Mouse (Mus musculus): ENCODE results near the gene Opcml. TPM values are rescaled to one million over a fixed set of nuclear protein-coding genes. Genes with fewer than 3 reads are reported as not detected.

The Opcml gene
- polyA plus RNA-seq, 1 experiment from 2014 or later = 13.3 TPM

DNA sequence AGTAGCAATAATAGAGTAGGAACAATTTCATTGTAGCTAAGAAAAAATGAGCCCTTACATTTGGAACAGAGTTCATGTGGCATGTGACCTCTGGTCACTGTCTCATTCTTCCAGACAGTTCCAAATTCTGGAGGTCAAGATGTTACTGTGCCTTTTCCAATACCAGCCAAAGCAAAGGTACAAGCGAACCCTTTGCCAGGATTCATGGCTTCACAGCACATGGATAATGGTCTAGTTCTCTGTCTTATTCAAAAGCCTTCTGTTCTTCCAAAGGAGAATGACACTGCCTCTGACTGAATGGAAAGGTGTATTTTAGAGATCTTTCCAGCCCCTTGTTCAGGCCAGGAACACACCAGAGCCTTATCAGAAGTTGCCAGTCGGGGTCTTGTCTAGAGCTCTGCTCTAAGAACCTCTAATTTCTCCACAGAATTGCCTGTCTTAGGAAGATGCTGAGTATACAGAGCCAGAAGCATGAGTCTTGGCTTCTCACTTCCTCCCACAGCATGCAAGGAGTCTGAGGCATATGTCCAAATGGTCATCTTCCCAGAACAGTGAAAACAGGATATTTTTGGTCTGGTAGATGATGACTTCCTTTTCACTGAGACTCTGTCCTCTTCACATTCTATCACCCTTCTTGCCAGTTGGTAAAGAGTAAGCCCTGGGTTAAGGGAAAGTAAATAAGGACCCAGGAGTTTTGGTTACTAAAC lies 827.8 kb downstream of the Opcml start:
- no peak overlapping the region for H3K4me2 ChIP-seq (ENCODE audit: low read length)
- ATAC-seq (no peak), DNase-seq (ENCODE audit: low spot score) (no peak)
- H3K4me3 ChIP-seq (ENCODE audit: low read depth, low read length) = no peak overlapping the region
- no peaks in the 10 kb centered on the region; the same call in 1 of the 2 replicates for H3K4me1 ChIP-seq (ENCODE audit: control insufficient read depth, insufficient read depth, low read length)
- H3K27ac ChIP-seq (ENCODE audit: low read depth, low read length) = no peak overlapping the region
- no peaks in the 10 kb centered on the region for H3K36me3 ChIP-seq (ENCODE audit: control insufficient read depth, insufficient read depth, low read length)
- no peak overlapping the region for H3K9ac ChIP-seq (ENCODE audit: low read length)
- 76% methylated on average over 2 of the region's 2 CpGs for WGBS
- no peaks in the 10 kb centered on the region for H3K9me3 ChIP-seq (replicated peaks; ENCODE audit: control insufficient read depth, low read length)
- H3K27me3 ChIP-seq (replicated peaks; ENCODE audit: control insufficient read depth, insufficient read depth, low read length) = no peaks in the 10 kb centered on the region

DNA sequence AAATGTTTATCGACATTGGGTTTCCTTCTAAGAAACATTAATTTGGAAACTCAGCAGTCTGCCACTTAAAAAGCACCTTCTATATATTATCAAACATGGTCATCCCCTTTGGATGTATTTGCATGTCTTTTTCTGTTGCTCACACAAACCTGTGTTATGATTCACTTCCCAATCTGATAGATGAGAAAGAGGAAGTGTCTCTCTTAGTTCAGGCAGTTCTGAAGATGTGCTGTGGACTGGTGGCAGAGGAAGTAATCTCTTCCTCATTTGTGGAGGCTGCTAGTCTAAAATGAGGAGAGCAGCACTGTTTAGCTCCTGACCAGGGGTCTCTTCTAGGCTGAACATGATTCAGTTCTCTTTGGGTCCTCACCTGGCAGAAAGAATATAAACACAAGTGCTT lies 831.4 kb downstream of the Opcml start:
- no peaks in the 10 kb centered on the region for H3K27me3 ChIP-seq (replicated peaks; ENCODE audit: control insufficient read depth, insufficient read depth, low read length)
- WGBS = 86% methylated on average over 1 of the region's 1 CpGs
- H3K4me3 ChIP-seq (ENCODE audit: low read depth, low read length) = no peak overlapping the region
- ATAC-seq = no peak
- H3K9ac ChIP-seq (ENCODE audit: low read length) = no peak overlapping the region
- no peak overlapping the region for H3K4me2 ChIP-seq (ENCODE audit: low read length)
- no peak overlapping the region for H3K27ac ChIP-seq (ENCODE audit: low read depth, low read length)
- no peak for DNase-seq (ENCODE audit: low spot score)
- no peaks in the 10 kb centered on the region for H3K4me1 ChIP-seq (ENCODE audit: control insufficient read depth, insufficient read depth, low read length)
- no peaks in the 10 kb centered on the region for H3K36me3 ChIP-seq (ENCODE audit: control insufficient read depth, insufficient read depth, low read length)
- no peaks in the 10 kb centered on the region for H3K9me3 ChIP-seq (replicated peaks; ENCODE audit: control insufficient read depth, low read length)

DNA sequence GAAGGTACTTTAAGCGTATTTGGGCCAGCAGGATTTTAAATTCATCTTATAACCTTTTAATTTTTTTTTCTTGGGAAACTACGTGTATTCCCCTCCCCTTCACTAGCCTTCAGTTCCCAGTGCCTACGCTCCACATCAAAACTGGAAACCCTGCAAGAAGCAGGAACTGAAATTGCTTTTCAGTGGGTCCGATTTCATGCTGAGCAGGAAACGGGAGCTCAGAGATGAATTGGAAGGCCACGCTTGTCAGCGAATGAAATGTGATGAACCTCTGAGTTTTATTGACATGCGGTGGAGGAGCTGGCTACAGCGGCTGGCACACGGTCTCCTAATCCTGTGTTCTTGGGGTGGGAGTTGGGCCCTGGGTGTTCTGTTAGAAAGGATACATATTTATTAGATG lies 834.3 kb downstream of the Opcml start:
- Histone ChIP-seq H3K9ac (ENCODE audit: low read length) (no peak overlapping the region), H3K27ac (ENCODE audit: low read depth, low read length) (no peak overlapping the region), H3K27me3 (replicated peaks; ENCODE audit: control insufficient read depth, insufficient read depth, low read length) (no peaks in the 10 kb centered on the region), H3K4me3 (ENCODE audit: low read depth, low read length) (no peak overlapping the region), H3K36me3 (ENCODE audit: control insufficient read depth, insufficient read depth, low read length) (no peaks in the 10 kb centered on the region), H3K9me3 (replicated peaks; ENCODE audit: control insufficient read depth, low read length) (no peaks in the 10 kb centered on the region), H3K4me1 (ENCODE audit: control insufficient read depth, insufficient read depth, low read length) (no peaks in the 10 kb centered on the region), H3K4me2 (ENCODE audit: low read length) (no peak overlapping the region)
- DNase-seq (ENCODE audit: low spot score) (no peak), ATAC-seq (no peak)
- 59% methylated on average over 10 of the region's 10 CpGs for WGBS

DNA sequence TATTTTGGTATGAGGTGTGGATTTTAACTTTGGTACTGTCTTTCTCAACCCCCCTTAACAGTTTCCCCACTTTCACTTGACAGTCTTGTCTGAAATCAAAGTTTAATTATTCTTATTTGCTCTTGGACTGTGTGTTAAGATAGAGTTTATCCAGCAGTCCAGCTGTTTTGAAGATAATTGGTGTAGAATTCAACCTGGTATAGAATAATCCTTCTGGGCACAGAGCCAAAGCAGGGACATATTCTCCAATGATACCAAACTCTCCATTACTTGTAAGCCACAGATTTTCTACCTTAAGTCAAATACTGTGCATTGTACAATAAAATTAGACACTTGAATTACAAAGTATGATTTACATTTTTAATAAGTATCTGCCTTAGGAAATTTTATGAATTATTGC lies 852.2 kb downstream of the Opcml start:
- ATAC-seq (no peak), DNase-seq (ENCODE audit: low spot score) (peak; percentile 26)

DNA sequence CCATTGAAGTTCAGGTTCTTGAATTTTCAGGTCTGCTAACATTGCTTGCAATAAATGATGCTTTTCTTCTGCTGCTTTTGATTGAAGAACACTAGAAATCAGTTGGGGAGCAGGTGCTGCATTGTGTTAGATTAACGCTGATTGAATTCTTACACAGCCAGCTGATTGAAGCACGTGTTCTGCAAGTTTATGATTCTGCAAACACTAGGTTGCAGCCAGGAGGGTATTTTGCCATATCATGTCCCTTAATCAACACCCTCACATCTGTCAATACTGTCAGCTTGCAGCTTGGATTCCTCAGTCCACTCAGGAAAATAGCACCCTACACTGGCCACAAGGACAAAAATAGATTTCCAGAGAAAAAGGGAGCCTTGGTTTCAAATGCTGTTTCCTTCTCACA lies 853.5 kb downstream of the Opcml start:
- Histone ChIP-seq H3K9me3 (replicated peaks; ENCODE audit: control insufficient read depth, low read length) (no peaks in the 10 kb centered on the region), H3K4me1 (ENCODE audit: control insufficient read depth, insufficient read depth, low read length) (peaks cover 8% of the 10 kb centered on the region), H3K27me3 (replicated peaks; ENCODE audit: control insufficient read depth, insufficient read depth, low read length) (no peaks in the 10 kb centered on the region), H3K27ac (ENCODE audit: low read depth, low read length) (peak overlapping the region; percentile 14; the same call in 1 of the 2 replicates), H3K4me2 (ENCODE audit: low read length) (no peak overlapping the region), H3K36me3 (ENCODE audit: control insufficient read depth, insufficient read depth, low read length) (no peaks in the 10 kb centered on the region), H3K9ac (ENCODE audit: low read length) (no peak overlapping the region), H3K4me3 (ENCODE audit: low read depth, low read length) (no peak overlapping the region)
- peak; percentile 71 for ATAC-seq
- 10% methylated on average over 2 of the region's 2 CpGs for WGBS
- peak; percentile 73 for DNase-seq (ENCODE audit: low spot score)

More for the DNA sequence above, 852.2 kb downstream of the Opcml start:
- no peak overlapping the region for H3K4me3 ChIP-seq (ENCODE audit: low read depth, low read length)
- no peaks in the 10 kb centered on the region for H3K36me3 ChIP-seq (ENCODE audit: control insufficient read depth, insufficient read depth, low read length)
- no peak overlapping the region for H3K9ac ChIP-seq (ENCODE audit: low read length)
- H3K9me3 ChIP-seq (replicated peaks; ENCODE audit: control insufficient read depth, low read length) = no peaks in the 10 kb centered on the region
- H3K27ac ChIP-seq (ENCODE audit: low read depth, low read length) = no peak overlapping the region
- no peaks in the 10 kb centered on the region for H3K27me3 ChIP-seq (replicated peaks; ENCODE audit: control insufficient read depth, insufficient read depth, low read length)
- no peak overlapping the region for H3K4me2 ChIP-seq (ENCODE audit: low read length)
- H3K4me1 ChIP-seq (ENCODE audit: control insufficient read depth, insufficient read depth, low read length) = peaks cover 8% of the 10 kb centered on the region

DNA sequence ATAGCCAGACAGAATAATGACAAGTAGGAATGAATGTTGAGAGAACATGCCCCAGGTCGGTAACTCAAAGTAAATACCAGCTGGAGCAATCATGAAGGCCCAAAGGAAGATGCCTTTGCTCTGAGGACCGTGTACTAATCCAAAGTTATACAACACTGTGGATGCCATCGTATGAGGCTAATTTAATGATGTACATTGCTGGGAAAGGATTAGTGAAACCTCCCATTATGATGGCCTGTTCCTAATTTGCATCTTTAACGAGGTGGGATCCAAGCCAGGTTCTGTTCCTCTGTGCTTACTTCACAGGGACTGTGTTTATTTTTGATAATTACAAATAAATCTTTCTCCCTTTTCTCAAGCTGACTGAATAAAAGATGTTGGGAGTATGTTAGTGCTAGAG lies 859.5 kb downstream of the Opcml start:
- no peak overlapping the region for H3K4me3 ChIP-seq (ENCODE audit: low read depth, low read length)
- H3K4me1 ChIP-seq (ENCODE audit: control insufficient read depth, insufficient read depth, low read length) = no peaks in the 10 kb centered on the region; the same call in 1 of the 2 replicates
- DNase-seq (ENCODE audit: low spot score) = peak; percentile 68
- H3K27me3 ChIP-seq (replicated peaks; ENCODE audit: control insufficient read depth, insufficient read depth, low read length) = no peaks in the 10 kb centered on the region
- WGBS = 17% methylated on average over 4 of the region's 4 CpGs
- no peak for ATAC-seq
- no peaks in the 10 kb centered on the region for H3K9me3 ChIP-seq (replicated peaks; ENCODE audit: control insufficient read depth, low read length)
- no peaks in the 10 kb centered on the region for H3K36me3 ChIP-seq (ENCODE audit: control insufficient read depth, insufficient read depth, low read length)
- no peak overlapping the region for H3K27ac ChIP-seq (ENCODE audit: low read depth, low read length)
- H3K4me2 ChIP-seq (ENCODE audit: low read length) = no peak overlapping the region
- H3K9ac ChIP-seq (ENCODE audit: low read length) = no peak overlapping the region

DNA sequence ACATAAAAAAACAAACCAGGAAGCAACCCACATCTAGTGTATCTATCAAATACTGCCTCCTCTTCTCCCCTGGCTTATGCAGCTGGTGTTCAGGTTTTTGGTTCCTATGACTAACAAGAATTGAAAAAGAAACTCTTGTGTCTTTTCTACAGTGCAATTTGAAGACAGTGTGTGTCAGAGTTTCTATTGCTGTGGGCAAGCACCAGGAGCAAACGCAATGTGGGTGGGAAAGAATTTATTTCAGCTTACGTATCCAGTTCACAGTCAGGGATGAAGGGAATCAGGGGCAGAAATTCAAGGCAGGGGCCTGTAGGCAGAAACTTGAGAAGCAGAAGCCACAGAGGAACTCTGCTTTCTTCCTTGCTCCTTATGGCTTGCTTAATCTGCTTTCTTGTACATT lies 869.4 kb downstream of the Opcml start:
- Histone ChIP-seq H3K4me2 (ENCODE audit: low read length) (no peak overlapping the region), H3K9ac (ENCODE audit: low read length) (no peak overlapping the region), H3K36me3 (ENCODE audit: control insufficient read depth, insufficient read depth, low read length) (no peaks in the 10 kb centered on the region), H3K4me3 (ENCODE audit: low read depth, low read length) (no peak overlapping the region), H3K27ac (ENCODE audit: low read depth, low read length) (no peak overlapping the region), H3K27me3 (replicated peaks; ENCODE audit: control insufficient read depth, insufficient read depth, low read length) (no peaks in the 10 kb centered on the region), H3K4me1 (ENCODE audit: control insufficient read depth, insufficient read depth, low read length) (0 out of 2 replicates have a peak, but pooled peaks cover 2% of the 10 kb centered on the region), H3K9me3 (replicated peaks; ENCODE audit: control insufficient read depth, low read length) (no peaks in the 10 kb centered on the region)
- ATAC-seq (no peak), DNase-seq (ENCODE audit: low spot score) (no peak)
- 80% methylated on average over 2 of the region's 2 CpGs for WGBS

DNA sequence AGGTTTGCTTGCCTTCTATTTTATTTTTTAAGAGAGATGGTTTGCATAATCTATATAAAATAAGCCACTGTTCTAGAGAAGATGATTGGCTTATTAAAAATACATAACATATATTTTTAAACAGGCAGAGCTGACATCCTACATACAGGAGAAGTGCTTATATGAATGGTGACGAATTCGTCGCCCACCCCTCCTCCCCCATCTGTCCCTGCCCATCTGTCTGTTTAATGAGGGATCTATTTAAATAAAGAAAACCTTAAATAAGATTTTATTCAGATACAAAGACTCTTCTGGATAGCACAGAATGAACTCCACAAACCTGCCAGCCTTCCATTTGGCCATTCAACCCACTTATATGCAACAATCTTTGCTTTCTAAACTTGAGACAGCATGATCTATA lies 872.3 kb downstream of the Opcml start:
- Histone ChIP-seq H3K27ac (ENCODE audit: low read depth, low read length) (no peak overlapping the region), H3K27me3 (replicated peaks; ENCODE audit: control insufficient read depth, insufficient read depth, low read length) (no peaks in the 10 kb centered on the region), H3K4me3 (ENCODE audit: low read depth, low read length) (no peak overlapping the region), H3K4me2 (ENCODE audit: low read length) (no peak overlapping the region), H3K4me1 (ENCODE audit: control insufficient read depth, insufficient read depth, low read length) (0 out of 2 replicates have a peak, but pooled peaks cover 2% of the 10 kb centered on the region), H3K9ac (ENCODE audit: low read length) (no peak overlapping the region), H3K36me3 (ENCODE audit: control insufficient read depth, insufficient read depth, low read length) (no peaks in the 10 kb centered on the region), H3K9me3 (replicated peaks; ENCODE audit: control insufficient read depth, low read length) (no peaks in the 10 kb centered on the region)
- no peak for ATAC-seq
- WGBS = 53% methylated on average over 3 of the region's 3 CpGs
- DNase-seq (ENCODE audit: low spot score) = peak; percentile 23

DNA sequence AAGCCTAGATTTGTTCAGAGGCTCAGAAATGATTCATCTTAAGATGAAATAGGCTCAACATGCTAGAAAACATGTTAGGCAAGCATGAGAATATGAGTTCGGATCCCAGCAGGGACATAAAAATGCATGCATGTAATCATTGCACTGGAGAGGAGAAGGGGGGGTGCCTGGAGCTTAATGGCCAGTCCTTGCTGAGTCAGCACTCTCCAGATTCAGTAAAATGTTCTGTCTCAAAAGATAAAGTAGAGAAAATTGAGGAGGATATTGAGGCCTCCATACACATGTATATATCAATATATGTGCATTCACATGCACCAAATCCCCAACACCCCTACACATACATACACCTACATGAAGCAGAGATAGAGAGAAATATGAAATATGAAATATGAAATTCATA lies 889.7 kb downstream of the Opcml start:
- peaks cover 15% of the 10 kb centered on the region; the same call in 1 of the 2 replicates for H3K4me1 ChIP-seq (ENCODE audit: control insufficient read depth, insufficient read depth, low read length)
- no peaks in the 10 kb centered on the region for H3K9me3 ChIP-seq (replicated peaks; ENCODE audit: control insufficient read depth, low read length)
- no peak overlapping the region for H3K27ac ChIP-seq (ENCODE audit: low read depth, low read length)
- WGBS = 97% methylated on average over 1 of the region's 1 CpGs
- DNase-seq (ENCODE audit: low spot score) = no peak
- H3K36me3 ChIP-seq (ENCODE audit: control insufficient read depth, insufficient read depth, low read length) = no peaks in the 10 kb centered on the region
- no peaks in the 10 kb centered on the region for H3K27me3 ChIP-seq (replicated peaks; ENCODE audit: control insufficient read depth, insufficient read depth, low read length)
- no peak overlapping the region for H3K4me3 ChIP-seq (ENCODE audit: low read depth, low read length)
- no peak overlapping the region for H3K4me2 ChIP-seq (ENCODE audit: low read length)
- no peak for ATAC-seq
- H3K9ac ChIP-seq (ENCODE audit: low read length) = no peak overlapping the region
